Mouse (Mus musculus): Measurements from ENCODE around the gene Tbc1d32. TPM values are rescaled to one million over a fixed set of nuclear protein-coding genes. Genes with fewer than 3 reads are reported as not detected.

The Tbc1d32 gene
- polyA plus RNA-seq, 1 experiment from 2014 or later: 2.7 TPM

- Histone ChIP-seq H3K27me3 (ENCODE audit: control insufficient read depth, insufficient read depth, low read depth, low read length) (no peaks in the 10 kb centered on the region), H3K4me2 (ENCODE audit: low read length) (no peak overlapping the region), H3K4me3 (ENCODE audit: low read depth, low read length) (no peak overlapping the region), H3K9me3 (replicated peaks; ENCODE audit: control insufficient read depth, low read length, poor library complexity, severe bottlenecking) (no peaks in the 10 kb centered on the region), H3K36me3 (ENCODE audit: control insufficient read depth, insufficient read depth, low read length) (no peaks in the 10 kb centered on the region), H3K9ac (ENCODE audit: low read depth, low read length) (no peak overlapping the region), H3K4me1 (ENCODE audit: control insufficient read depth, insufficient read depth, low read length) (no peaks in the 10 kb centered on the region), H3K27ac (ENCODE audit: low read length) (no peak overlapping the region)
- 62% methylated on average over 5 of the region's 5 CpGs for WGBS
- no peak for ATAC-seq
These were observed 133.9 kb downstream of the Tbc1d32 start for GRCm38 (mm10) chr10:56094586-56094985.

GRCm38 (mm10) chr10:56089714-56090113 lies 138.8 kb downstream of the Tbc1d32 start:
- ATAC-seq: no peak
- H3K36me3 ChIP-seq (ENCODE audit: control insufficient read depth, insufficient read depth, low read length): no peaks in the 10 kb centered on the region
- H3K4me2 ChIP-seq (ENCODE audit: low read length): no peak overlapping the region
- no peaks in the 10 kb centered on the region for H3K27me3 ChIP-seq (ENCODE audit: control insufficient read depth, insufficient read depth, low read depth, low read length)
- no peak overlapping the region for H3K9ac ChIP-seq (ENCODE audit: low read depth, low read length)
- WGBS: 87% methylated on average over 4 of the region's 4 CpGs
- H3K4me1 ChIP-seq (ENCODE audit: control insufficient read depth, insufficient read depth, low read length): no peaks in the 10 kb centered on the region
- H3K27ac ChIP-seq (ENCODE audit: low read length): no peak overlapping the region
- no peak overlapping the region for H3K4me3 ChIP-seq (ENCODE audit: low read depth, low read length)
- no peaks in the 10 kb centered on the region for H3K9me3 ChIP-seq (replicated peaks; ENCODE audit: control insufficient read depth, low read length, poor library complexity, severe bottlenecking)

GRCm38 (mm10) chr10:56062746-56063145 lies 165.7 kb downstream of the Tbc1d32 start:
- H3K36me3 ChIP-seq (ENCODE audit: control insufficient read depth, insufficient read depth, low read length): no peaks in the 10 kb centered on the region
- 91% methylated on average over 2 of the region's 2 CpGs for WGBS
- ATAC-seq: no peak

GRCm38 (mm10) chr10:56061238-56061830 lies 167.2 kb downstream of the Tbc1d32 start:
- H3K9ac ChIP-seq (ENCODE audit: low read depth, low read length): no peak overlapping the region
- no peak overlapping the region for H3K4me2 ChIP-seq (ENCODE audit: low read length)
- ATAC-seq: no peak
- 91% methylated on average over 2 of the region's 2 CpGs for WGBS
- no peak overlapping the region for H3K27ac ChIP-seq (ENCODE audit: low read length)
- H3K4me3 ChIP-seq (ENCODE audit: low read depth, low read length): no peak overlapping the region
- H3K9me3 ChIP-seq (replicated peaks; ENCODE audit: control insufficient read depth, low read length, poor library complexity, severe bottlenecking): no peaks in the 10 kb centered on the region
- no peaks in the 10 kb centered on the region; the same call in 1 of the 2 replicates for H3K4me1 ChIP-seq (ENCODE audit: control insufficient read depth, insufficient read depth, low read length)
- H3K27me3 ChIP-seq (ENCODE audit: control insufficient read depth, insufficient read depth, low read depth, low read length): no peaks in the 10 kb centered on the region
- H3K36me3 ChIP-seq (ENCODE audit: control insufficient read depth, insufficient read depth, low read length): no peaks in the 10 kb centered on the region

More at GRCm38 (mm10) chr10:56062746-56063145, 165.7 kb downstream of the Tbc1d32 start:
- Histone ChIP-seq H3K9ac (ENCODE audit: low read depth, low read length) (no peak overlapping the region), H3K27ac (ENCODE audit: low read length) (no peak overlapping the region), H3K4me2 (ENCODE audit: low read length) (no peak overlapping the region), H3K27me3 (ENCODE audit: control insufficient read depth, insufficient read depth, low read depth, low read length) (no peaks in the 10 kb centered on the region), H3K4me1 (ENCODE audit: control insufficient read depth, insufficient read depth, low read length) (no peaks in the 10 kb centered on the region; the same call in 1 of the 2 replicates), H3K9me3 (replicated peaks; ENCODE audit: control insufficient read depth, low read length, poor library complexity, severe bottlenecking) (no peaks in the 10 kb centered on the region), H3K4me3 (ENCODE audit: low read depth, low read length) (no peak overlapping the region)

- WGBS: 34% methylated on average over 3 of the region's 3 CpGs
- ATAC-seq: no peak
These were observed 169.5 kb downstream of the Tbc1d32 start for GRCm38 (mm10) chr10:56058979-56059422.

GRCm38 (mm10) chr10:56025400-56025799 lies 203.1 kb downstream of the Tbc1d32 start:
- Histone ChIP-seq H3K9me3 (replicated peaks; ENCODE audit: control insufficient read depth, low read length, poor library complexity, severe bottlenecking) (no peaks in the 10 kb centered on the region), H3K9ac (ENCODE audit: low read depth, low read length) (no peak overlapping the region), H3K4me1 (ENCODE audit: control insufficient read depth, insufficient read depth, low read length) (no peaks in the 10 kb centered on the region), H3K27me3 (ENCODE audit: control insufficient read depth, insufficient read depth, low read depth, low read length) (no peaks in the 10 kb centered on the region), H3K4me3 (ENCODE audit: low read depth, low read length) (no peak overlapping the region), H3K4me2 (ENCODE audit: low read length) (no peak overlapping the region), H3K27ac (ENCODE audit: low read length) (no peak overlapping the region), H3K36me3 (ENCODE audit: control insufficient read depth, insufficient read depth, low read length) (no peaks in the 10 kb centered on the region)
- no peak for ATAC-seq

More at GRCm38 (mm10) chr10:56058979-56059422, 169.5 kb downstream of the Tbc1d32 start:
- no peak overlapping the region for H3K4me2 ChIP-seq (ENCODE audit: low read length)
- H3K9me3 ChIP-seq (replicated peaks; ENCODE audit: control insufficient read depth, low read length, poor library complexity, severe bottlenecking): no peaks in the 10 kb centered on the region
- H3K36me3 ChIP-seq (ENCODE audit: control insufficient read depth, insufficient read depth, low read length): no peaks in the 10 kb centered on the region
- H3K27ac ChIP-seq (ENCODE audit: low read length): peak overlapping the region; percentile 47
- H3K4me1 ChIP-seq (ENCODE audit: control insufficient read depth, insufficient read depth, low read length): no peaks in the 10 kb centered on the region; the same call in 1 of the 2 replicates
- H3K27me3 ChIP-seq (ENCODE audit: control insufficient read depth, insufficient read depth, low read depth, low read length): no peaks in the 10 kb centered on the region
- no peak overlapping the region for H3K4me3 ChIP-seq (ENCODE audit: low read depth, low read length)
- no peak overlapping the region for H3K9ac ChIP-seq (ENCODE audit: low read depth, low read length)

- WGBS: 95% methylated on average over 2 of the region's 2 CpGs
- Histone ChIP-seq H3K9ac (ENCODE audit: low read depth, low read length) (no peak overlapping the region), H3K27me3 (ENCODE audit: control insufficient read depth, insufficient read depth, low read depth, low read length) (no peaks in the 10 kb centered on the region), H3K4me3 (ENCODE audit: low read depth, low read length) (no peak overlapping the region), H3K4me2 (ENCODE audit: low read length) (no peak overlapping the region), H3K36me3 (ENCODE audit: control insufficient read depth, insufficient read depth, low read length) (no peaks in the 10 kb centered on the region), H3K4me1 (ENCODE audit: control insufficient read depth, insufficient read depth, low read length) (no peaks in the 10 kb centered on the region), H3K27ac (ENCODE audit: low read length) (no peak overlapping the region), H3K9me3 (replicated peaks; ENCODE audit: control insufficient read depth, low read length, poor library complexity, severe bottlenecking) (no peaks in the 10 kb centered on the region)
- no peak for ATAC-seq
These were observed 203.9 kb downstream of the Tbc1d32 start for GRCm38 (mm10) chr10:56024579-56024978.

- Histone ChIP-seq H3K4me3 (ENCODE audit: low read depth, low read length) (no peak overlapping the region), H3K4me1 (ENCODE audit: control insufficient read depth, insufficient read depth, low read length) (no peaks in the 10 kb centered on the region; the same call in 1 of the 2 replicates), H3K4me2 (ENCODE audit: low read length) (no peak overlapping the region), H3K9me3 (replicated peaks; ENCODE audit: control insufficient read depth, low read length, poor library complexity, severe bottlenecking) (no peaks in the 10 kb centered on the region), H3K27me3 (ENCODE audit: control insufficient read depth, insufficient read depth, low read depth, low read length) (no peaks in the 10 kb centered on the region), H3K9ac (ENCODE audit: low read depth, low read length) (no peak overlapping the region), H3K36me3 (ENCODE audit: control insufficient read depth, insufficient read depth, low read length) (no peaks in the 10 kb centered on the region), H3K27ac (ENCODE audit: low read length) (no peak overlapping the region)
- 23% methylated on average over 2 of the region's 2 CpGs for WGBS
- peak; percentile 91 for ATAC-seq
These were observed 248.5 kb downstream of the Tbc1d32 start for GRCm38 (mm10) chr10:55979898-55980521.

GRCm38 (mm10) chr10:55978001-55978400 lies 250.5 kb downstream of the Tbc1d32 start:
- Histone ChIP-seq H3K36me3 (ENCODE audit: control insufficient read depth, insufficient read depth, low read length) (no peaks in the 10 kb centered on the region), H3K9ac (ENCODE audit: low read depth, low read length) (no peak overlapping the region), H3K27me3 (ENCODE audit: control insufficient read depth, insufficient read depth, low read depth, low read length) (no peaks in the 10 kb centered on the region), H3K4me2 (ENCODE audit: low read length) (no peak overlapping the region), H3K9me3 (replicated peaks; ENCODE audit: control insufficient read depth, low read length, poor library complexity, severe bottlenecking) (no peaks in the 10 kb centered on the region), H3K4me1 (ENCODE audit: control insufficient read depth, insufficient read depth, low read length) (no peaks in the 10 kb centered on the region; the same call in 1 of the 2 replicates), H3K4me3 (ENCODE audit: low read depth, low read length) (no peak overlapping the region), H3K27ac (ENCODE audit: low read length) (no peak overlapping the region)
- ATAC-seq: no peak
- 73% methylated on average over 7 of the region's 7 CpGs for WGBS

Measured in midbrain, embryonic 16.5 days (tissue).